ENCODE assay signal across 9 mouse cellular contexts in the genomic region with DNA sequence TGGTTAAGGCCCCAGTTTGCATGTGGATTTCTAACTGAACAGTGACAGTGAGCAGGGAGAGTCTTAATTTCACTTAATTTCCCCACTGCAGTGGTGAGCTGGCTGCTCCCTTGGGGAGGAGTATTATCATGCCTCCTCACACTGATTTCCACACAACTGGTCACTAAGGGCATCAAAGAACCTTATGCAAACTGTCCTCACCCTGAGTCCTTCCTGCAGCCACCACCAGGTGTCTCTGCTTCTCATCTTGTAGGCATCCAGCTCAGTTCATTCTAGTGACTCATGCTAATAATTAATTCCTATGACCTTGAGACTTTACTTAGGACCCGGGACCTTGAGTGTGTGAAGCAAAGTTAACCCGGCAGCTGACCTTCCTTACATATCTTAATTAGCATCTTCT.
DNase-seq lines count a peak whose midpoint lies in the region; ATAC-seq lines count a peak whose summit lies in the region.
"Had no signal": no experiment of that assay in that cellular context is flagged by ENCODE, and none has a peak within 500 bp of the region (broad histone marks: within the 10 kb centered on the region; RNA-seq: fewer than 3 reads in every experiment).

No protein-coding gene starts in this region.

- no peak overlapping the region for H3K27ac ChIP-seq in embryonic facial prominence, embryonic 14.5 days (replicated peaks; ENCODE audit: low read depth, low read length)
- no peak overlapping the region for H3K27ac ChIP-seq in limb, embryonic 11.5 days (replicated peaks; ENCODE audit: low read depth, low read length)
- H3K27ac ChIP-seq: embryonic facial prominence, embryonic 15.5 days; limb, embryonic 13.5 days had no signal

- ATAC-seq in embryonic facial prominence, embryonic 14.5 days (ENCODE audit: low read depth): no peak
- no peak for ATAC-seq in limb, embryonic 11.5 days (ENCODE audit: insufficient number of reproducible peaks, low FRiP score, low TSS enrichment, low read depth)
- ATAC-seq in inflammation-experienced regulatory T-cells, adult 6 months: no peak

- no peak overlapping the region for H3K4me2 ChIP-seq in embryonic facial prominence, embryonic 14.5 days (ENCODE audit: low read depth, low read length)
- no peak overlapping the region for H3K4me2 ChIP-seq in limb, embryonic 11.5 days (ENCODE audit: low read depth, severe bottlenecking)
- H3K4me2 ChIP-seq: embryonic facial prominence, embryonic 15.5 days; limb, embryonic 13.5 days had no signal

- H3K4me3 ChIP-seq in embryonic facial prominence, embryonic 14.5 days (ENCODE audit: low read depth, low read length): no peak overlapping the region
- no peak overlapping the region for H3K4me3 ChIP-seq in limb, embryonic 11.5 days (ENCODE audit: low read depth, low read length)
- H3K4me3 ChIP-seq: embryonic facial prominence, embryonic 15.5 days; limb, embryonic 13.5 days had no signal

- no peaks in the 10 kb centered on the region for H3K9me3 ChIP-seq in embryonic facial prominence, embryonic 14.5 days (ENCODE audit: control insufficient read depth, low read length)
- H3K9me3 ChIP-seq in limb, embryonic 11.5 days (ENCODE audit: control insufficient read depth, low read length): no peaks in the 10 kb centered on the region
- H3K9me3 ChIP-seq: embryonic facial prominence, embryonic 15.5 days; limb, embryonic 13.5 days had no signal

- H3K27me3 ChIP-seq in embryonic facial prominence, embryonic 14.5 days (replicated peaks; ENCODE audit: control insufficient read depth, insufficient read depth, low read length): no peaks in the 10 kb centered on the region
- H3K27me3 ChIP-seq in limb, embryonic 11.5 days (ENCODE audit: control insufficient read depth, insufficient read depth, low read length): no peaks in the 10 kb centered on the region
- H3K27me3 ChIP-seq: embryonic facial prominence, embryonic 15.5 days had no signal

- intact Hi-C loops in left cerebral cortex, postnatal 36 days (cut with DNase I): no loop called here

- no peaks in the 10 kb centered on the region for H3K36me3 ChIP-seq in embryonic facial prominence, embryonic 14.5 days (ENCODE audit: control insufficient read depth, insufficient read depth, low read length)
- no peaks in the 10 kb centered on the region for H3K36me3 ChIP-seq in limb, embryonic 11.5 days (ENCODE audit: control insufficient read depth, insufficient read depth, low read length)
- H3K36me3 ChIP-seq: embryonic facial prominence, embryonic 15.5 days; limb, embryonic 13.5 days had no signal

- DNase-seq in left cerebral cortex, adult 18-20 months (ENCODE audit: low spot score in 2 of 2): peak; percentile 31 to 37
- DNase-seq in left cerebral cortex, postnatal 36 days (ENCODE audit: low spot score in 2 of 2): no peak
- peak; percentile 74 for DNase-seq in MN1 (ENCODE audit: low spot score)
- peak; percentile 75 for DNase-seq in adrenal gland, postnatal 10 days
- DNase-seq in embryonic facial prominence, embryonic 14.5 days (ENCODE audit: low spot score): peak; percentile 19
- peak; percentile 47 for DNase-seq in limb, embryonic 11.5 days (ENCODE audit: low spot score)

- no peak overlapping the region for H3K9ac ChIP-seq in embryonic facial prominence, embryonic 14.5 days (ENCODE audit: low read depth, low read length)
- no peak overlapping the region for H3K9ac ChIP-seq in limb, embryonic 11.5 days (ENCODE audit: low read length)
- H3K9ac ChIP-seq: embryonic facial prominence, embryonic 15.5 days; limb, embryonic 13.5 days had no signal

- H3K4me1 ChIP-seq in embryonic facial prominence, embryonic 14.5 days (ENCODE audit: control insufficient read depth, insufficient read depth, low read length): no peaks in the 10 kb centered on the region
- H3K4me1 ChIP-seq in limb, embryonic 11.5 days (ENCODE audit: control insufficient read depth, insufficient read depth, low read length): no peaks in the 10 kb centered on the region
- H3K4me1 ChIP-seq: embryonic facial prominence, embryonic 15.5 days; limb, embryonic 13.5 days had no signal

- 37% methylated on average over 2 of the region's 2 CpGs for WGBS in embryonic facial prominence, embryonic 14.5 days
- WGBS in limb, embryonic 11.5 days: 40% methylated on average over 2 of the region's 2 CpGs

Comparison
In these comparisons a context has a peak if more than half of its experiments do, and no peak if none do; other contexts are left out.
1. DNase-seq: peak in left cerebral cortex, adult 18-20 months (2 of 2), MN1 (single experiment), adrenal gland, postnatal 10 days (single experiment), embryonic facial prominence, embryonic 14.5 days (single experiment) and limb, embryonic 11.5 days (single experiment); none in left cerebral cortex, postnatal 36 days (0 of 2).